Mouse (Mus musculus) limb, embryonic 14.5 days (tissue): ENCODE measurements around the gene Rps23. TPM values are rescaled to one million over a fixed set of nuclear protein-coding genes. Genes with fewer than 3 reads are reported as not detected.

Source experiments
- ATAC-seq: fragments of 200-750 bp; cut with Nextera tagmentation; 2 replicates; pipeline ENCODE4 v1.8.0; 2017; ENCODE audit warnings: low read depth, moderate number of reproducible peaks, moderate TSS enrichment; ENCODE audit not compliant: low FRiP score
- DNase-seq: peaks from one replicate; pipeline ENCODE4 v3.0.0-alpha.2; 2015; ENCODE audit warnings: low spot score
- H3K27ac ChIP-seq: fragments of 300-500 bp; sonication (generic); replicated peaks from 2 replicates; pipeline ENCODE4 v1.5.1; 2014; ENCODE audit warnings: low read depth, mild to moderate bottlenecking, low read length, moderate library complexity, mixed read lengths
- H3K27me3 ChIP-seq: fragments of 300-500 bp; sonication (generic); 2 replicates; pipeline ENCODE4 v1.6.1; 2014; ENCODE audit warnings: low read length, mixed read lengths; ENCODE audit not compliant: control insufficient read depth, insufficient read depth
- H3K36me3 ChIP-seq: fragments of 300-500 bp; sonication (generic); 2 replicates; pipeline ENCODE4 v1.6.1; 2014; ENCODE audit warnings: mild to moderate bottlenecking, low read length, moderate library complexity, mixed read lengths; ENCODE audit not compliant: control insufficient read depth, insufficient read depth
- H3K4me1 ChIP-seq: fragments of 300-500 bp; sonication (generic); 2 replicates; pipeline ENCODE4 v1.6.1; 2014; ENCODE audit warnings: antibody characterized with exemption, low read length, mixed read lengths; ENCODE audit not compliant: control insufficient read depth, insufficient read depth
- H3K4me2 ChIP-seq: fragments of 300-500 bp; sonication (generic); replicated peaks from 2 replicates; pipeline ENCODE4 v1.6.1; 2014; ENCODE audit warnings: low read depth, mild to moderate bottlenecking, low read length, moderate library complexity; ENCODE audit not compliant: severe bottlenecking
- H3K4me3 ChIP-seq: fragments of 300-500 bp; sonication (generic); replicated peaks from 2 replicates; pipeline ENCODE4 v1.5.1; 2014; ENCODE audit warnings: low read length
- H3K9ac ChIP-seq: fragments of 300-500 bp; sonication (generic); 2 replicates; pipeline ENCODE4 v1.6.1; 2014; ENCODE audit warnings: mild to moderate bottlenecking, low read depth, low read length, moderate library complexity; ENCODE audit not compliant: severe bottlenecking
- H3K9me3 ChIP-seq: fragments of 300-500 bp; sonication (generic); 2 replicates; pipeline ENCODE4 v1.6.1; 2016; ENCODE audit warnings: low read length; ENCODE audit not compliant: control insufficient read depth
- POLR2A ChIP-seq: fragments of 200-500 bp; IDR thresholded peaks from 2 replicates; pipeline ENCODE4 v1.8.0; 2012; ENCODE audit warnings: inconsistent platforms, mild to moderate bottlenecking, moderate library complexity, borderline replicate concordance; ENCODE audit not compliant: insufficient read depth, insufficient read length; ENCODE audit errors: extremely low read depth
- WGBS: fragments of 180-500 bp; shearing (Covaris S2); extraction: QIAGEN DNeasy Blood & Tissue Kit; methylation state at CpG from one replicate; pipeline ENCODE4 v1.1.7; 2014; 5-methylcytosine and 5-hydroxymethylcytosine counted together
- polyA plus RNA-seq, 2 experiments: library from polyadenylated mRNA; depleted of rRNA in 1 of 2; stranded (reverse) in 1 of 2; unstranded in 1 of 2; fragments of >200 nt; fragmentation: Nextera tagmentation in 1 of 2; extraction: Ambion mirVana in 1 of 2; gene quantifications; 2 replicates each; pipeline versions ENCODE4 v1.2.1 to v1.2.3; 2012 to 2014

The Rps23 gene
- polyA plus RNA-seq, 2 experiments: 334 to 1,530 TPM

GRCm38 (mm10) chr13:90970259-90971017 is 47.7 kb downstream of the Rps23 start:
- H3K27ac ChIP-seq: no peak overlapping the region
- no peak for TF ChIP-seq POLR2A
- no peaks in the 10 kb centered on the region for H3K27me3 ChIP-seq
- H3K4me1 ChIP-seq: no peaks in the 10 kb centered on the region
- ATAC-seq: no peak
- H3K4me3 ChIP-seq: no peak overlapping the region
- no peak overlapping the region for H3K4me2 ChIP-seq
- H3K9ac ChIP-seq: no peak overlapping the region
- no peaks in the 10 kb centered on the region for H3K36me3 ChIP-seq
- DNase-seq: no peak
- H3K9me3 ChIP-seq: no peaks in the 10 kb centered on the region
- 83% methylated on average over 10 of the region's 10 CpGs for WGBS

DNA sequence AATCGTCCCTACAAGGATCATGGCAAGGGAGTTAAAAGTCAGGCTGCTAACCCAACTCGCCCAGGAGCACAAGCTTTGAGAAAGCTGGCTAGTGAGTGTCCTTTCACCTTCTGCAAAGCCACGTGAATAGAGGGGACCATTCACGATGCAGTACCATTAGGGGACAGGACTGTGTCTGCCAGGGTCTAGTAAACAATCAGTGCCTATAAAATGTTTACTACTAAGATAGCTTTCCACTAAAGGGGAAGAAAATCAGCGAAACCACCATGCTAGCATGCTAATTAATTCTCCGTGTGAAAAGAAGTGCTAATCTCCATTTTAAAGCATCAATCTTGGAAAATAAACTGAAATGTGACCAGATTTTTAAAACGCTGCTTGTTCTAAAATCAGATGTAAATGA is 50.7 kb downstream of the Rps23 start:
- Histone ChIP-seq H3K27me3 (no peaks in the 10 kb centered on the region), H3K27ac (no peak overlapping the region), H3K9ac (no peak overlapping the region), H3K9me3 (no peaks in the 10 kb centered on the region), H3K4me2 (no peak overlapping the region), H3K36me3 (no peaks in the 10 kb centered on the region), H3K4me1 (no peaks in the 10 kb centered on the region), H3K4me3 (no peak overlapping the region)
- no peak for TF ChIP-seq POLR2A
- 31% methylated on average over 7 of the region's 7 CpGs for WGBS
- DNase-seq (no peak), ATAC-seq (no peak)

Other genes starting within 250 kb of the Rps23 start
- gene Atp6ap1l, start 17.6 kb upstream of the Rps23 start, polyA plus RNA-seq (2012; rRNA removed): 0.34 and 0.40 TPM in 2 replicates
- gene Atp6ap1l, start 17.6 kb upstream of the Rps23 start, polyA plus RNA-seq (2014; fragmentation: Nextera tagmentation; extraction: Ambion mirVana): 0.37 TPM in 1 of 2 replicates, not detected in the other